Mouse (Mus musculus) urinary bladder, postnatal 4 days (tissue): Measurements from ENCODE around the gene Zpr1.

ENCODE experiments used
- DNase-seq, 2 experiments: peaks; one replicate each; pipeline ENCODE4 v3.0.0; 2021 to 2022; ENCODE audit warnings: low spot score in 2 of 2

Zpr1 gene

DNA sequence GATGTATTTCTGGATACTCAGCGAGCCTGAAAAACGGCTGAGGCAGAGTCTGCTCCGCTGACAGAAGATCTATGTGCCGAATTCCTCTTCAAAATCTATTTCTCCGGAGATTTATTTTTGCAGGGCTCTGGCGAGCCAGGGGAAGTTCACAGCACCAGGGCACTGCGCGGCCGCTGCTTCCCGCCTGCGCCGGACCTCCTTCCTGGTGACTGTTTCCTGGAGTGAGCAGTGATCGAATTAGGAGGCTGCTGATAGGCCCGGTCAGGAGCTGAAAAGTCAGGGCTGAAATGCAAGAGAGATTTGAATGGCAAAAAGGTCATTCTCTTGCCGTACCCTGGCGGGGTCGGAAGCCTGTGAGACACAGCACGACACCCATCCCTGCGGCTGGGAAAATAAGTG, 56.4 kb downstream of the Zpr1 start:
- DNase-seq, result peak in 1 of 2 experiments; percentile 55

DNA sequence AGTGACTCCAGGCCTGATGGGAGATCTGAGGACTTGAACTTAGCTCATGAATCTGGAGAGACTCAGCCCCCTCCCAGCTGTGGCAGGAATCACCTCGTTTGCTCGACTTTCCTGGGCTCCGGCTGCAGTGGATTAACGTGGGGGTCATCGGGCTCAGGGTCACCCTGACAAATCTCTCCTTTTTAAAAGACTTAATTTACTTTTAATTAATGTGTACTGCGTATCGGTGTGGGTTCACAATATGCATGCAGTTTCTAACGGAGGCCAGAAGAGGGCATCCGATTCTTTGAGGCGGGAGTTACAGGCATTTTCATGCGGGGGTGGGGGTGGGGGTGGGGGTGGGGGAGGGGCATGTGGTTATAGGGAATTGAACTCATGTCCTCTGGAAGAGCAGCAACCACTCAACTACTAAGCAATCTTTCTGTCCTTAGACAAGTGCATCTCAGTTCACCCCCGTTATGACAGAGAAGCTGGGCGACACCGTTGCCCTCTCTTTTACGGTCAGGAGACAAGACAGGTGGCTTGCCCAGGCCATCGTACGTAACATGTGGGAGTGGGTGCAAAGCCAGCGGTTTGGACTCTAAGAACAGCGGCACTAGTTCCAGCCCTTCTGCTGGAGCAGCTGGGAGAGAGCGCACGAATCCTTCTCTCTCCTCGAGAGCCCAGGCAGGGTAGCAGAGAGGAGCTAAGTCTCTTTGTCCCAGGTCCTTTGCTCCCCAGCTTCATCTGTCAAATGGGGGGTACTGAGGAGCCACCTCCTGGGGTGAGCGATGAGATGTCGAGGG, 57.1 kb downstream of the Zpr1 start:
- DNase-seq, result peak in 1 of 2 experiments; percentile 49

DNA sequence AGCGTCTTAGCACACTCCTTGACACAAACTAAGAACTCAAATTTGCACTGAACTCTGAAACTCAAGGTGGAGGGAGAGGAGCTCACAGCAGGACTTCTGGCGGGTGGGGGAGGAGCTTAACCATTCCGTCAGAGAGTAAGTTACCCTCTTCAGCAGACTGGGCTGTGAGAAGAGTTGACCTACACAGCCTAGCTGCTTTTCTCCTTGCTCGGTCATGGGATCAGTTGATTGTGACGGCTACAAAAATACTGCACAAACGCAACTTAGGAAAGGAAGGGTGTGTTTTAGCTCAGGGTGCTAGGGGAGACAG, 57.7 kb downstream of the Zpr1 start:
- DNase-seq, result peak in 1 of 2 experiments; percentile 49

DNA sequence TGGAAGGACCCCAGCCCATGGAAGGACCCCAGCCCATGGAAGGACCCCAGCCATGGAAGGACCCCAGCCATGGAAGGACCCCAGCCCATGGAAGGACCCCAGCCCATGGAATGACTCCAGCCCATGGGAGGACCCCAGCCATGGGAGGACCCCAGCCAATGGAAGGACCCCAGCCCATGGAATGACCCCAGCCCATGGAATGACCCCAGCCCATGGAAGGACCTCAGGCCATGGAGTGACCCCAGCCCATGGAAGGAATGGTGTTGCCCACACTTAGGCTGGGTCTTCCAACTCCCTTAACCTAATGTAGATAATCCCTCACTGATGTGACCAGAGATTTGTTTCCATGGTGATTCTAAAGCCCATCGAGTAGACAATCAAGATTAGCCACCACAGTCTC, 58.4 kb downstream of the Zpr1 start:
- DNase-seq, result no peak
